Mouse (Mus musculus): ENCODE results near the gene Fam129a.

The Fam129a gene

DNA sequence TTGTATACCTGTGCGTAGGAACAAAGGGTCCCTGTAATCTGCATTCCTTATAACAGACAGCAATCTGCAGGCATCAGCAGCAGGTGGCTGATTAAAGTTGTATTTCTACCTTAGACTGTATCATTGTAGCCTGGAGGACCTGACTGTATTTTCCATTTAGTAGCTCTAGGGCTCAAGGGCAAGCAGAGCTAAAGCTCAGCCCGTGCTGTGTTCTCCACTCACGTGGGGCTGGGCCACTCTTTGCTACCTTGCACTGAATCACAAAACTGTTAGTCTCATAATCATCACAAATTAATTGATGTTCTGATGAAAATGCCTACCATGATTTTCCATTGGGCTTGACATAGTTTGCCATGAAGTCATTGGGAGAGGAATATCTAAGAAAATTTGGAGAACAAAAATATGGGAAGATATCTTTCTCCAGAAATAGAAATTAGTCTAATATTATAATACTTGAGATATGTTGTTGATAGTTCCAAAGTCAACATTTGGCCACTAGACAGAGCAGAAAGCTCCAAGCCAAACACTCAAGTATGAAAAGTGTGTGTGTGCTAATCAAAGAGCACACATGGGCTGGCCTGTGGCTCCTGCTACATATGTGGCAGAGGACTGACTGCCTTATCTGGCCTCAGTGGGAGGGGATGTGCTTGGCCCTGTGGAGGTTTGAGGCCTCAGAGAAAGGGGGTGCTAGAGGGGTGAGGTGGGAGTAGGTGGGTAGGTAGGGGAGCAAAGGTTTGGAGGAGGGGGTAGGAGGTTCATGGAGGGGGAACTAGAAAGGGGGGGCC, 53.6 kb downstream of the Fam129a start:
- in situ Hi-C loops (cut with MboI; ENCODE audit: low sequenced_read_pairs), result no loop called here

DNA sequence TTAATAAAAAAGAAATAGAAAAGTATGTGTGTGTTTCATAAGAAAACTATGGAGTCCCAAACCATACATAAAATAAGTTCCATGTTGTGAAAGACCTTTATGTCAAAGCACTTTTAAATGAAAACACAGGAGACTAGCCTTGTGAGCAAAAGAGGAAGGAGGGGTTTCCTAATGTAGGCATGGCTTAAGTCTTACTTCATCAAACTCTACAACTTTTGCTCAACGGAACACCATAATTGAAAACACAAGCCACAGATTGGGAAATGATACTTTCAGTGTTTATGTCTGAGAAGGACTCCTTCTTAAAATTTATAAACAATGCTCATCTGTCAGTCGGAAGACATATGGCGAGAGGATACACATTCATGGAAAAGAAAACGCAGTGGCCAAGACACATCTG, 54.3 kb downstream of the Fam129a start:
- in situ Hi-C loops (cut with MboI; ENCODE audit: low sequenced_read_pairs), result no loop called here

DNA sequence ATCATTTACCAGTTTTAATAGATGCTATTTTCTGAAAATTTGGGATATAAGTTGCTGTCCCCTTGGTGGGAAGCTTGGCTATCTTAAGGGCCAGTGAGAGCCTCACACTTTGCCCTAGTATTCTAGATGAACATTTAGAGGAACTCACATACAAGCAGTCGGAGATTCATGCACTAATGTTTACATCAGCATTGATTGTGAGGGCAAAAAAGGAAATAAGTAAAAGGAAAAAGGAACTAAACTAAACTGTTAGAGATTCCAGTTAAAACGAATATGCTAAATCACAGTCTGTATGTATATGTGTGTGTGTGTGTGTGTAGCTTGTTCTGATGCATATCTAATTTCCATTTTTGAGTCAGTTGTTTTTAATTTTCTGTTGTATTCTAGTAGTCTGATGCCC, 54.7 kb downstream of the Fam129a start:
- in situ Hi-C loops (cut with MboI; ENCODE audit: low sequenced_read_pairs), result no loop called here

DNA sequence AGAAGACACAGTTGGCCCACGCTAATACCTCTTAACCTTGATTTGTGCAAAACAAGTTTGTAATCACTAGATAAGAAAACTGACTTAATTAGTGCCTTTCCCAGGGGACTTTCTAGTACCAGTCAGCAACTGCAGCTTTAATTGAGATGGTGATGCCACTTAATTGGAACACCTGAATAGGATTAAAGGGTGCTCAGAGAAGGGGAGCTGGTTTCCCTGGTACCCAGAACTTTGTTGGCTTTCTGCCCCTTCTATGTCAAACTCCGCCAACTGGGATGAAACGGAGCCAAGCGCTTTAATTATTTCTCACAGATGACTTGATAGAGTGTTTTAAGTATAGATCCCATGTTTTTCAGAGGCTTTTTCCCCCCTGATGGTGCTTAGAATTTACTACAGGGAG, 55.6 kb downstream of the Fam129a start:
- in situ Hi-C loops (cut with MboI; ENCODE audit: low sequenced_read_pairs), result no loop called here

DNA sequence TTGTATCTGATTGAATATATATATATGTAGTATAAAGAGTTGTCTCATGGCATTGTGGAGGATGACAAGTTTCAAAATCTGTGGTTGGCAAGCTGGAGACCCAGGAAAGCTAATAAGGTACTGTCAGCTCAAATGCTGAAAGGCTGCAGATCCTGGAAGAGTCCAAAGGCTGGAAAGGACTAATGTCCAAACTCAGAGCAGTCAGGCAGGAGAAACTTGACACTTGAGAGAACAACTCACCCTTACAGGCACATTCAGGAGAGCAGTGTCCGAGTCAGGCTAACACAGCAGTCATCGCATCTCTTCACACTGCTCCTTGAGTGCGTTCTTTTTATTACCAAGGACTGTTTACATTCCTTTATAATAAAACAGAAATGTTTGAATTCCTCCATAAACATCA, 56.2 kb downstream of the Fam129a start:
- in situ Hi-C loops (cut with MboI; ENCODE audit: low sequenced_read_pairs), result no loop called here

DNA sequence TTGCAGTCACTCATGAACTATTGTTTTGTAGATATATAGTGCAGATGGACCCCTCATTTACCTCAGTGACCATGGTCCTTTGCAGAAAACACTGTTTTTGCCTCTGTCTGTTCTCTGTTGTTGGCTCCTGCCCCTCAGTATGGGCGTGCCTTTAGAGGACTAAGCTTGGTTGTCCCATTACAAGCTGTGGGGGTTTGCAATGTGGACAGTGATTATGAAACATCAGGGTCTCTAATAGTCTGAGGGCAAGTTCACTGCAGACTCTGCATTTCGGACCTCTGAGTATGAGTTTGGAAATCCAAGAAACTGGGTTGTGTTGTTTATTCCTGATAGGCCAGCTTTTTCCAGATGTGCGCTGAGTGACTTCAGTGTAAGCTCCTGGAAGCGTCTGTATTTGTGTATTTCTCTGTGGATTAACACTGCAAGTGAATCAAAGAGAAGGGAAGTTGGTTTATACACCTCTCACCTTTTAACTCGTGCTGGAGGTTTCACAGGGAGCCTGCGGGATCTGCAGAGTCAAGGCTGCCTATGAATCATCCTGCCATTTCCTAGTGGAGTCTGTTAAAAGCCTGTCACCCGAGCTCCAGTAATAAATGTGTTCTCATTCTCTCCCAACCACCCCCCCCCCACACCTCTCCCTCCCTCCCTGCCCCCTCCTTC, 58.7 kb downstream of the Fam129a start:
- in situ Hi-C loops (cut with MboI; ENCODE audit: low sequenced_read_pairs), result no loop called here

DNA sequence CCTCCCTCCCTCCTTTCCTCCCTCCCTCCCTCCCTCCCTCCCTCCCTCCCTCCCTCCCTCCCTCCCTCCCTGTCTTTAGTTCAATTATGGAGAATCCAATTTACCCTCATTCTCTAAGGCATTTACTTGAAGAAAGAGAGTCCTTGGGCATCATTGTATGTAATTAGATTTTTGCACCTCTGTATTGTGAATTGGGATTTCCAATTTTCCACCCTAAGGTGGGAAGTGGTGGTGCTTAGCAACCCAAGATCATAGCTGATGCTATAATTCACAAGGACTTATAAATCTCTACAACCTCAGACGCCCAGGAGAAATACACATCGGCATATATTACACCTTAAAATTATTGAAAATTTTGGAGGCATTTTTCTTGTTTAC, 59.3 kb downstream of the Fam129a start:
- in situ Hi-C loops (cut with MboI; ENCODE audit: low sequenced_read_pairs), result no loop called here

DNA sequence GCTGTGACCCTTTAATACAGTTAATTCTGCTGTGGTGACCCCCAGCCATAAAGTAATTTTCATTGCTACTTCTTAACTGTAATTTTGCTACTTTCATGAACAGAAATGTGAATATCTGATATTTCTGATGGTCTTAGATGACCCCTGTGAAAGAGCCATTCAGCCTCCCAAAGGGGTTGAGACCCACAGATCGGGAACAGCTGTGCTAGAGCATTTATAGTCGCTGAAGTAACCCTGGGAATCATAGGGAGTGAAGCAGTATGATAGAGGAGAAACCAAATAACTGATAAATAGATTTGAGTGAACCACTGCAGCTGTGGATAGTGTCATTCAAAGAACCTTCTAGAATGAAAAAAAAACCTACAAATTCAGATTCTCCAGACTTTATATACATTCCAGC, 60.1 kb downstream of the Fam129a start:
- in situ Hi-C loops (cut with MboI; ENCODE audit: low sequenced_read_pairs), result no loop called here

DNA sequence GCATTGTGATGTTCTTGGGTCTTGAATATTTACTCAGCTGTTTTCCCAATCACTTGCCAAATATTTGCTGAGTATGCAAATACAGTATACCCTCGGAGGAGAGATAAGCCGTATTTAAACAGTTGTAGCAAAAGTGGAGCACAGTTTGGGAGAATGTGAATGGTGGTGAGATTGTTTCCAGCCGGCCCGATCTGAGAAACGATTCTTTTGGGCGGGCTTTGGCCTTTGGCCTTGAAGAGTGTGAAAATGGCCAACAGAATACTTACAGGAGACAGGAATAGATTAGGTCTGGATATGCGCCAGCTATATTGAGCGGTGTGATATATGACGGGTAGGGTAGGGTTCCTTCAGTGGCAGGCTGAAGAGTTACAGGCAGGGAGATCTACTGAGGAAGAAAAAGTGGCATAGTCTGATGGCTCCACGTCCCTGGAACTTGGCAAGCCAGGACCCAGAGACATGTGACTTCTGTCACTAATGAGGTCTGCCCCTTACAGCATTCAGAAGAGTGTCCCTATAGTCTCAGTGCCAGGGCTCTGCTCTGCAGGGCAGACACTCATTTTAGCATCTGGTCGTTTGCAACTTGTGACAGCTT, 60.8 kb downstream of the Fam129a start:
- in situ Hi-C loops (cut with MboI; ENCODE audit: low sequenced_read_pairs), result no loop called here

DNA sequence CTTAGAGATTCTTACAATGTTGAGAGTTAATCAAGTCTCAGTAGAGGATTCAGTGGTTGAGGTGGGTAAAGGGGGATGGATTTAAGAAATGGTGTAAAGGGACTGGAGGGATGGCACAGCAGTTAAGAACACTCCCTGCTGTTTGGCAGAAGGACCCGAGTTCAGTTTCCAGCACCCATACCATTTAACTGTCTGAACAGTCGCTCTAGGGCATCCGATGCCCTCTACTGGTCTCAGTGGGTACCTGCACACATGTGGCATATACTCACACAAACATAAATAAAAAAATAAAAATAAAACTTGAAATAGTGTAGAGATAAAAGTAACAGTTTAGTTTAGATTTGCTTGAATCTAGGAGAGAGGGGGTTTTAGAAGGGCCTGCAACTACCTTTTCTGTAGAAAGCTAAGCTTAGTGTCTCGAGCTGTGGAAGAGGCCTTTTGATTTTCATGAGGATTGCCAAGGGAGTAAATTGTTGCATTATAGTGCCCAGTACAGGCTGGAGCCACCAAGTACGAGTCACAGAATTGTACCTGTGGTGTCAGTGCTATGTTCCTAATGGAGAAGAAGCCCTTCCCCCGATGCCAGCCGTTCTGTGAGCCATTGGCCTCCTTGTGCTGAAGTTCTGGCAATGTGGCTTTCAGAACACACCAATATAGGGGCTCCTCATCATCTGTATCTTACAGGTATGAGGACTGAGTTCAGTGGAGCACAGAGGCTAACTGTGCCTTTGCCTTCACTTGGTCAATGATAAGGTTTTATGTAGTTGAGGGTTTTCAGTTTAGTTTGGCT, 61.8 kb downstream of the Fam129a start:
- in situ Hi-C loops (cut with MboI; ENCODE audit: low sequenced_read_pairs), result no loop called here

DNA sequence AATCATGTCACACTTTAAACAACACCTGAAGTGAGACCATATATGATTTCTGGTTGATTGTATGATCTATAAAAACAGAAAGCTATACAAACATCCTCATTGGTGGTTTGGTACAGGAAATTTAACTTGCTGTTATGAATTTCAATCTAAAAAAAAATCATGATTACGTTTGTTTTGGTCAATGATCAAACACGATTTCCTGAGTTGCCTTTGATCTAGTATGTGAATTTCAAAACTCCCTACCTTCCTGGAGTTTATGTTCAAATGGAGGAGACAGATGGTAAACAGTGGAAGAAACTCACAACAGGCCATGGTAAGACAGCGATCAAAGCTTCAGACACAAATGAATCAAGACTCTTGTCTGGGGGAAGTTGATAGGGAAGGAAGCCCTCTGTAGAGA, 65.7 kb downstream of the Fam129a start:
- in situ Hi-C loops (cut with MboI; ENCODE audit: low sequenced_read_pairs), result no loop called here

DNA sequence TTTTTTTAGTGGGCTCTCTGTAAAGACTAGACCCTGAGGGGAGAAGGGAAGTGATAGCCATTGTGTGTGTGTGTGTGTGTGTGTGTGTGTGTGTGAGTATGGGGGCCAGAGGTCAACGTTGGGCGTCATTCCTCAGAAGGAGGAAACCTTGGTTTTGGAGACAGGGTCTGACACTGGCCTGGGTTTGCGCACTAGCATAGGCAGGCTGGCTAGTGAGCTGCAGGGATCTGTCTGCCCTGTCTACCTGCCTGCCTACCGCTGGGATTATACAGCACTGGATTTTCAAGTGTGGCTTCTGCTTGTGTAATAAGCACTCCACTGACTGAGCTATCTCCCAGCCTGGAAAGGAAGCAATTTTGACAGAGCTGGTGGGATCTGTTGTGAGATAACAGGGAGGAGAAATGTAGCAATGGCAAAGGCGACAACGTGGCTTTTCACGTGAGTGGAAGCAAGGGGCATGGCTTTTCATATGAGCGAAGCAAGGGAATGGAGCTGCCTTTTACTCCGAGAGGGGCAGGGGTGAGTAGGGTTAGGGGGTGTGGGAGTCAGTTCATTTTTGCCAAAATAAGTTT, 66.5 kb downstream of the Fam129a start:
- in situ Hi-C loops (cut with MboI; ENCODE audit: low sequenced_read_pairs), result no loop called here

DNA sequence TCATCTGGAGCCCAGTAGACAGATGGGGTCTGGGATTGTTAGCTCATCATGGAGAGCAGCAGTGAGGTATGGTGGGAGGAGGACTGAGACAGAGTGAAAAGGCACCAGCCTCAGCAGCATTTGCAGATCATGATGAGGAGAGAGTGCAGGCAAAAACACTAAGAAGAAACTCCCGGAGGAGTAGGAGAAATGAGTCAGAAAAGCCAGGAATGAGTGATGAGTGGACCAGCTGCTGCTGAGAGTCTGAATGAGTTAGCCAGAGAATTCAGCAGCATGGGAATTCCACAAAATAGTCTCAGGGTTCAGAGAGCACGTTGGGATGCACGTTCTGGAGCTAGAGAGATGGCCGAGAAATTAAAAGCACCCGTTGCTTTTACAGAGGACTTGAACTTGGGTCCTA, 67.4 kb downstream of the Fam129a start:
- in situ Hi-C loops (cut with MboI; ENCODE audit: low sequenced_read_pairs), result no loop called here

DNA sequence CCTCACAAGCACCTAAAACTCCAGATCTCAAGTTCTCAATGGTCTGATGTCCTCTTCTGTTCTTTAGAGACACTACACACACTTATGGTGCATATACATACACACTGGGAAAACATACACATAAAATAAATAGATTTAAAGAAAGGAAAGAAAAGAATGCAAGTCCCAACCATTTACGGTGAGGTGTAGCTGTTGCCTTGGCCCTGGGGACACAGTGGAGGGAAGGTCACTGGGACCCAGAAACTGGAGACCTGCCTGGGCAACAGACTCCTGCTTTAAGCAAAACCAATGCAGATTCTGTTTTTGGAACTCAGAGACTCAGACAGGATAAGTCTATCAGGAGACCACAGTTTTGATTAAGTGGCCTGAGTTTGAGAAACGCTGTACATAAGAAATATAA, 67.8 kb downstream of the Fam129a start:
- in situ Hi-C loops (cut with MboI; ENCODE audit: low sequenced_read_pairs), result no loop called here

DNA sequence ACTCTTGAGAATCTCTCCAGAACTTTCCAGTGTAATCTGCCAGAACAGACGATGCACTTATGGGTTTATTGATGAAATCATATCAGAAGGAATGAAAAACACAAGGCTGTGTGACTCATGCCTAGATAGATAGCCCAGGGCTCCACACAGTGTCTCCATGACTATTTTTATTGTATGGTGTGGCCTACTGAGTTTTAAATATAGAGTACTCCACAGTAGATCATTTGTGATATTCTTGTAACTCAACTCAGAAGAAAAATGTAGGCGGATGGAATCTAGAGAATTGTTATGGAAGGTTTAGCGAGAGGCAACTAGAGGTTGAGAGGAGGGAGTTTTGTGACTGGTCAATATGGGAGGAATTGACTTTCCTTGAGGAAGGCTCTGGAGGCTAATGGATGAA, 75.4 kb downstream of the Fam129a start:
- in situ Hi-C loops (cut with MboI; ENCODE audit: low sequenced_read_pairs), result no loop called here

DNA sequence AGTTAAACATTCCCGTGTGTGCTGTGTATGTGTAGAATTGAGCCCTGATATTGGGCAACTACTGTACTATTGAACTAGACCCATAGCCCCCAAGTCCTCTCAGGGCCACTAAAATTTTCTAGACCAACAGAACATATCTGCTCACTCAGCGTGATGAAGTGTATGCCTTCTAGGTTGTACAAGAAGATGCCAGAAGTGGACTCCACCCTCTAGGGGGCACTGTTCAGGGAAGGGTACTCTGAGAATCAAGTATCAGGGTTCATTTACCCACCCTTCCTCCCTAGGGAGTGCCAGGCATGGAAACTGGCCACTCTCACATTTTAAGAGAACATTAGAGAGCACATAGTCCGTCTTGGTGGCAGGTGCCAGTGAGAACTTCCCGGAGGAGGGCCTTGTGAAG, 77.1 kb downstream of the Fam129a start:
- in situ Hi-C loops (cut with MboI; ENCODE audit: low sequenced_read_pairs), result no loop called here

DNA sequence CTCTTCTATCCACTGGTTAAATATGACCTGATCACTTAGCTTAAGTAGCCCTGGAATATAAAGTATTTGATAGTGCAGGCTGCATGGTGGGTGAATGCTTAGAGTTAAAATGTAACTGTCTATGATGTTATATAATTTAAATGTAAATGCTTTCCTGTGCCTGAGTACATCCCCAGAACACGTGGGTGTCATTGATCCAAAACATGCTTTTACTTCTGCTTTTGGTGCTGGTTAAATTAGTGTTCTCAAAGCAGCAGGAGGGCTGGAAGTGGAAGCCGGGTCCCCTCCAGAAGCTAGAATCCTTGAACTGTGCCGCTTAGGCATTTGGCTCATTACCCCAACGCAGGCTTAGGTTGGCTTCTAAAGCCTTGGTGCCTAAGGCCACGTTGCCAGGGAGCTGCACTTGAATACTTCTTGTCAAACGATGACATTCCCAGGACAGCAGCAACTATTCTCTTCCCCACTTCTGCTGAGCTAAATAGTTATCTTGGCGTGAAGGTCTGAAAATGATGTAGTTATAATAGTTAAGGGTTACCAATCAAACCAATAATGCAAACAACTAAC, 86.1 kb downstream of the Fam129a start:
- in situ Hi-C loops (cut with MboI; ENCODE audit: low sequenced_read_pairs), result no loop called here

DNA sequence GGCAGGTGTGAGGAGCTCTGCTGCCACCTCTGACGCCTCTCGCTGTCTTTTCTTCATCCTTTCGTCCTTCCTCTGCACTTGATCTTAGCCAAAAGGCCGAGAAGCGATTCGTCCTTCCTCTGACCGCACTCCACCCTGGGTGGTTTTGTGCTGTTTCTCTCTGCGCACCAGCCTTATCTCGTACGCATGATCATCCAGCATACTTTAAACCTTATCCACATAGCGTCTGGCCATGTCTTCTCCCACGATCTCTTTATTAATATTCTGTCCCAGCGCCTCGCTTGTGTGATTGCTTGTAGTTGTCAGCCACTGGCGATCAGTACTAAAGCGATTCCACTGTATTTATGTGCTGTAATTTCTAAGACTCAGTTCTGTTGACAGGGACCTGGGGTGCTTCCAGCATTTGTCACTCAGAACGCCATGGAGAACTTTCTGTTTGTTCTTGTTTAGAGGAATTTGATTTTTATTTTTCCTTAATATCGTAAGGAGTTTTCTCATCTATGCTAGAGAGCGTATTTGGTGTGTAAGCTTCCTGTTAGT, 87.4 kb downstream of the Fam129a start:
- in situ Hi-C loops (cut with MboI; ENCODE audit: low sequenced_read_pairs), result no loop called here

DNA sequence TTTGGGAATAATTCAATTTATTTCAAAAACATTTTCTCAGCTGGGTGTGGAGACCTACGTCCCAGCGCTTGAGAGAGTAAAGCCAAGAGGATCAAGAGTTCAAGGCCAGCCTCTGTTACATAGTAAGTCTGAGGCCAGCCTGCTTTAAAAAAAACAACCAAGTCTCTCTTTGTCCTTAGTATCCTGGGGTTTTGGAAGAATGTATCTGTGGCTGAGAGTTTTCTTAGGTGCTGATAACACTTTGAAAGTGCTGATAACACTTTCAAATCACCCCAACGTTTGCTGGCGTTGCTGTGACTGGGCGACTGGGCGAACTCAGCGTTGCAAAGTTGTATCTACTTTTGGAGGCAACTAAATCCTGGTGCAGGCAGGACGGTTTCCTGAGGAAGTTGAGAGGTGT, 88.7 kb downstream of the Fam129a start:
- in situ Hi-C loops (cut with MboI; ENCODE audit: low sequenced_read_pairs), result no loop called here

DNA sequence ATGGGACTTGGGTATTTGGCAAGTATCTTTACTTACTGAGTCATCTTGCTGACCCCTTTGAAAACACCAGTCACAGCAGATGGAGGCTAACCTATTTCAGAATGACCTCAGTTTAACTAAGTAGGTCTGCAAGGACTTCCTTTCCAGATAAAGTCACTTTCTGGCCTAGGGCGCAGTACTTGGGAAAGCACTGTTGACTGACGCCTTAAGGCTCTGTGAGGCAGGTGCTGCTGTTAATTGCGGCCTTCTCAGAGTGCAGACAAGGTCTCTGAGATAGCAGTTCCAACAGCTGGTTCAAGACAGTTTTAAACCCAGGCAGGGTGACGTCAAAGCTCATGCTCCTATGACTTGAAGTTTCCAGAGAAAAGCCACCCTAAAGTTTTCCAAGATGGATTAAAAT, 89.3 kb downstream of the Fam129a start:
- in situ Hi-C loops (cut with MboI; ENCODE audit: low sequenced_read_pairs), result no loop called here

DNA sequence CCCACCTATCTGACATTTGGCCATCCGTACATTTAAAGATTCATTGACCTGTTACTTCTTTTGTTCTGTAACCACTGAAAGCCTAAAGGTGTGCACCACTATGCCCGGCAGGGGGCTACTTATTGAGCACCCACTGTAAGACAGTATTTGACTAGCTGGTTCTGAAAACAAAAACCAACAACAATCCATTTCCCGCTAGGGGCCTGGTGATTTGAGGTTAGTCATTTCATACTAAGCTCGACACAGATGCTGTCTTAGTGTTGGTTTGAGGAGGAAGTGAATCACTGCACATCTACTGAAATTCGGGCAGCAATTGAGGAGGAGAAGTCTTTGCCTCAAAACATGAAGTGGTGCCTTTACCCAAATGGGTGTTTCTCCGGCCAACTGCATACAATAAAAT, 89.9 kb downstream of the Fam129a start:
- in situ Hi-C loops (cut with MboI; ENCODE audit: low sequenced_read_pairs), result no loop called here

Data from CH12F3 (cell line).